Mouse (Mus musculus): Measurements from ENCODE around the gene Mars.

- TF ChIP-seq CTCF (IDR thresholded peaks at IDR 0.05; ENCODE audit: low read depth) (no peak), EP300 (IDR thresholded peaks at IDR 0.05; ENCODE audit: low read depth) (no peak)
Observed at GRCm38 (mm10) chr10:127274261-127275022, 37.1 kb downstream of the Mars start.
